Mouse (Mus musculus) myocyte (in vitro differentiated cells): ENCODE measurements around the gene Psmc3. TPM values are rescaled to one million over a fixed set of nuclear protein-coding genes. Genes with fewer than 3 reads are reported as not detected.

Experiments used
- H3K27me3 ChIP-seq: one replicate; pipeline ENCODE4 v1.6.1; 2011; ENCODE audit not compliant: control insufficient read depth, insufficient read depth, insufficient read length
- H3K36me3 ChIP-seq: one replicate; pipeline ENCODE4 v1.6.1; 2011; ENCODE audit not compliant: control insufficient read depth, insufficient read depth
- H3K4me2 ChIP-seq: one replicate; pipeline ENCODE4 v1.6.1; 2011; ENCODE audit warnings: low read depth, control low read depth
- H3K4me3 ChIP-seq: one replicate; pipeline ENCODE4 v1.5.1; 2011; ENCODE audit warnings: mild to moderate bottlenecking, control low read depth, moderate library complexity
- H3K79me2 ChIP-seq: one replicate; pipeline ENCODE4 v1.6.1; 2011; ENCODE audit not compliant: control insufficient read depth, insufficient read depth
- H3ac ChIP-seq: one replicate; pipeline ENCODE4 v1.6.1; 2011; ENCODE audit not compliant: control insufficient read depth, insufficient read length
- CEBPB ChIP-seq: IDR thresholded peaks from 2 replicates; pipeline ENCODE4 v1.6.1; 2011; ENCODE audit warnings: mild to moderate bottlenecking, moderate library complexity; ENCODE audit not compliant: poor library complexity, insufficient read depth, severe bottlenecking
- E2F4 ChIP-seq: IDR thresholded peaks from one replicate; pipeline ENCODE4 v1.6.1; 2011; ENCODE audit warnings: mild to moderate bottlenecking, control low read depth, moderate library complexity; ENCODE audit not compliant: insufficient read depth
- MAX ChIP-seq: IDR thresholded peaks from one replicate; pipeline ENCODE4 v1.6.1; 2011; ENCODE audit warnings: low read depth, mild to moderate bottlenecking, control low read depth
- MYOD1 ChIP-seq, 3 experiments: IDR thresholded peaks; one replicate each; pipeline ENCODE4 v1.6.1; 2011; ENCODE audit warnings: control low read depth in 2 of 3, low read depth in 2 of 3, mild to moderate bottlenecking in 2 of 3, moderate library complexity in 1 of 3; ENCODE audit not compliant: insufficient read length in 2 of 3, control insufficient read depth in 1 of 3
- MYOG ChIP-seq, 3 experiments: IDR thresholded peaks; one replicate each; pipeline ENCODE4 v1.6.1; 2011; ENCODE audit warnings: control low read depth in 2 of 3, low read depth in 2 of 3, mild to moderate bottlenecking in 2 of 3; ENCODE audit not compliant: insufficient read length in 2 of 3, control insufficient read depth in 1 of 3, insufficient read depth in 1 of 3
- POLR2A ChIP-seq: IDR thresholded peaks from one replicate; pipeline ENCODE4 v1.6.1; 2011; ENCODE audit warnings: low read depth, mild to moderate bottlenecking, control low read depth, moderate library complexity; ENCODE audit not compliant: insufficient read length
- POLR2AphosphoS2 ChIP-seq: IDR thresholded peaks from one replicate; pipeline ENCODE4 v1.6.1; 2011; ENCODE audit warnings: low read depth, control low read depth; ENCODE audit not compliant: insufficient read length
- REST ChIP-seq: IDR thresholded peaks from one replicate; pipeline ENCODE4 v1.6.1; 2011; ENCODE audit warnings: mild to moderate bottlenecking, control low read depth, moderate library complexity; ENCODE audit not compliant: insufficient read depth, insufficient read length
- SRF ChIP-seq: IDR thresholded peaks from one replicate; pipeline ENCODE4 v1.6.1; 2011; ENCODE audit warnings: low read depth; ENCODE audit not compliant: control insufficient read depth, insufficient read length
- TCF12 ChIP-seq: IDR thresholded peaks from one replicate; pipeline ENCODE4 v1.6.1; 2011; ENCODE audit warnings: mild to moderate bottlenecking, control low read depth; ENCODE audit not compliant: poor library complexity, insufficient read depth, severe bottlenecking
- TCF3 ChIP-seq: IDR thresholded peaks from one replicate; pipeline ENCODE4 v1.6.1; 2011; ENCODE audit warnings: low read depth, control low read depth; ENCODE audit not compliant: insufficient read length
- USF1 ChIP-seq: IDR thresholded peaks from one replicate; pipeline ENCODE4 v1.6.1; 2011; ENCODE audit warnings: low read depth, mild to moderate bottlenecking, control low read depth, moderate library complexity
- polyA plus RNA-seq: library from polyadenylated mRNA; unstranded; fragments of >200 nt; fragmentation: generic; extraction: Trizol; gene quantifications from one replicate; pipeline ENCODE4 v1.2.1, GENCODE M21; 2012; ENCODE audit warnings: missing spikeins

Psmc3 gene
- polyA plus RNA-seq, 1 experiment, result 688 TPM

GRCm38 (mm10) chr2:91070076-91070800, 16.4 kb downstream of the Psmc3 start, which contains the start of gene Slc39a13:
Slc39a13 (minus strand) TSS chr2:91070417.
- Histone ChIP-seq H3K4me3 (peak within 1 kb of the TSS; percentile 35), H3ac (peak within 1 kb of the TSS; percentile 70), H3K36me3 (peaks cover 4% of the 10 kb centered on the region), H3K27me3 (no peaks in the 10 kb centered on the region), H3K4me2 (peak within 1 kb of the TSS; percentile 80), H3K79me2 (no peaks in the 10 kb centered on the region)
- TF ChIP-seq CEBPB, result no peak
- no peak for TF ChIP-seq TCF3
- no peak for TF ChIP-seq REST
- no peak for TF ChIP-seq TCF12
- TF ChIP-seq USF1, result no peak
- TF ChIP-seq MYOD1 (IDR thresholded peaks at IDR 0.05; ENCODE audit: control insufficient read depth in 1 of 3, insufficient read length in 2 of 3, low read depth in 2 of 3), result peak in 2 of 3 experiments; percentile 44 to 51
- peak; percentile 45 for TF ChIP-seq SRF
- TF ChIP-seq POLR2A, result peak; percentile 83
- TF ChIP-seq POLR2AphosphoS2, result peak; percentile 85
- TF ChIP-seq E2F4, result no peak
- no peak for TF ChIP-seq MAX
- TF ChIP-seq MYOG (IDR thresholded peaks at IDR 0.05; ENCODE audit: control insufficient read depth in 1 of 3, insufficient read depth in 1 of 3, insufficient read length in 2 of 3, low read depth in 2 of 3), result peak in 2 of 3 experiments; percentile 23 to 49

GRCm38 (mm10) chr2:91071059-91071458, 17.2 kb downstream of the Psmc3 start:
- Histone ChIP-seq H3K79me2 (no peaks in the 10 kb centered on the region), H3K27me3 (no peaks in the 10 kb centered on the region), H3ac (peak overlapping the region; percentile 70), H3K4me2 (peak overlapping the region; percentile 75), H3K36me3 (peaks cover 4% of the 10 kb centered on the region), H3K4me3 (peak overlapping the region; percentile 35)
- TF ChIP-seq REST, result no peak
- TF ChIP-seq POLR2A, result no peak
- no peak for TF ChIP-seq TCF3
- no peak for TF ChIP-seq SRF
- no peak for TF ChIP-seq USF1
- peak; percentile 59 for TF ChIP-seq POLR2AphosphoS2

- TF ChIP-seq MAX (no peak), POLR2A (no peak), SRF (no peak), MYOD1 (IDR thresholded peaks at IDR 0.05; ENCODE audit: control insufficient read depth in 1 of 3, insufficient read length in 2 of 3, low read depth in 2 of 3) (no peak), REST (no peak)
- Histone ChIP-seq H3K4me2 (no peak overlapping the region), H3ac (no peak overlapping the region)
Observed at GRCm38 (mm10) chr2:91072092-91072491, 18.3 kb downstream of the Psmc3 start.

GRCm38 (mm10) chr2:91077957-91078313, 24.1 kb downstream of the Psmc3 start:
- Histone ChIP-seq H3K27me3 (no peaks in the 10 kb centered on the region), H3K79me2 (no peaks in the 10 kb centered on the region), H3K36me3 (no peaks in the 10 kb centered on the region), H3K4me2 (no peak overlapping the region), H3ac (no peak overlapping the region), H3K4me3 (no peak overlapping the region)
- no peak for TF ChIP-seq E2F4
- no peak for TF ChIP-seq POLR2A
- no peak for TF ChIP-seq TCF3

More at GRCm38 (mm10) chr2:91072092-91072491, 18.3 kb downstream of the Psmc3 start:
- H3K4me3 ChIP-seq, result no peak overlapping the region
- H3K27me3 ChIP-seq, result no peaks in the 10 kb centered on the region
- no peaks in the 10 kb centered on the region for H3K79me2 ChIP-seq
- H3K36me3 ChIP-seq, result no peaks in the 10 kb centered on the region

- no peak for TF ChIP-seq POLR2AphosphoS2
- H3K4me3 ChIP-seq, result no peak overlapping the region
Observed at GRCm38 (mm10) chr2:91078314-91079025, 24.7 kb downstream of the Psmc3 start.

More at GRCm38 (mm10) chr2:91078314-91079025, 24.7 kb downstream of the Psmc3 start:
- peak overlapping the region; percentile 34 for H3K4me2 ChIP-seq
- H3K27me3 ChIP-seq, result no peaks in the 10 kb centered on the region
- H3K36me3 ChIP-seq, result no peaks in the 10 kb centered on the region
- no peaks in the 10 kb centered on the region for H3K79me2 ChIP-seq
- no peak overlapping the region for H3ac ChIP-seq
